Mouse (Mus musculus) ES-Bruce4 (cell line): ENCODE measurements around the gene Rab4a.

ENCODE experiments used
- CTCF ChIP-seq: IDR thresholded peaks from one replicate; pipeline ENCODE4 v1.8.1; 2011; ENCODE audit warnings: low read depth, low read length
- EP300 ChIP-seq: IDR thresholded peaks from 2 replicates; pipeline ENCODE4 v1.6.1; 2011; ENCODE audit warnings: low read depth, low read length; ENCODE audit not compliant: insufficient read depth
- POLR2A ChIP-seq: IDR thresholded peaks from one replicate; pipeline ENCODE4 v1.8.1; 2011; ENCODE audit warnings: low read length; ENCODE audit not compliant: insufficient read depth

GRCm38 (mm10) chr8:123858574-123858940 is 52.8 kb downstream of the Rab4a start:
- TF ChIP-seq POLR2A: no peak
- TF ChIP-seq CTCF: no peak
- no peak for TF ChIP-seq EP300
